Mouse (Mus musculus) intestine, embryonic 14.5 days (tissue): ENCODE measurements around the gene Elavl4. TPM values are rescaled to one million over a fixed set of nuclear protein-coding genes. Genes with fewer than 3 reads are reported as not detected.
A peak's percentile ranks its signal among the peaks of the same experiment; 100 is the strongest.

Source experiments
- ATAC-seq: fragments of 200-750 bp; cut with Nextera tagmentation; replicated peaks from 2 replicates; pipeline ENCODE4 v1.8.0; 2017; ENCODE audit warnings: low read depth, moderate number of reproducible peaks, moderate TSS enrichment, moderate library complexity; ENCODE audit not compliant: low FRiP score, low TSS enrichment
- DNase-seq: peaks from one replicate; pipeline ENCODE4 v3.0.0-alpha.2; 2018; ENCODE audit warnings: low spot score
- H3K27ac ChIP-seq: fragments of 300-500 bp; sonication (generic); 2 replicates; pipeline ENCODE4 v1.5.1; 2014; ENCODE audit warnings: low read depth, mild to moderate bottlenecking, control low read depth
- H3K27me3 ChIP-seq: fragments of 300-500 bp; sonication (generic); replicated peaks from 2 replicates; pipeline ENCODE4 v1.6.1; 2014; ENCODE audit warnings: low read length, control low read depth; ENCODE audit not compliant: control insufficient read depth, insufficient read depth
- H3K36me3 ChIP-seq: fragments of 300-500 bp; sonication (generic); 2 replicates; pipeline ENCODE4 v1.6.1; 2014; ENCODE audit warnings: low read length, control low read depth; ENCODE audit not compliant: control insufficient read depth, insufficient read depth
- H3K4me1 ChIP-seq: fragments of 300-500 bp; sonication (generic); replicated peaks from 2 replicates; pipeline ENCODE4 v1.6.1; 2014; ENCODE audit warnings: low read length, control low read depth, mixed read lengths; ENCODE audit not compliant: control insufficient read depth, insufficient read depth
- H3K4me2 ChIP-seq: fragments of 300-500 bp; sonication (generic); 2 replicates; pipeline ENCODE4 v1.6.1; 2014; ENCODE audit warnings: low read length
- H3K4me3 ChIP-seq: fragments of 300-500 bp; sonication (generic); 2 replicates; pipeline ENCODE4 v1.5.1; 2014; ENCODE audit warnings: low read depth, low read length, control low read depth, mixed read lengths
- H3K9ac ChIP-seq: fragments of 300-500 bp; sonication (generic); 2 replicates; pipeline ENCODE4 v1.6.1; 2014; ENCODE audit warnings: mild to moderate bottlenecking, low read length
- H3K9me3 ChIP-seq: fragments of 300-500 bp; sonication (generic); 2 replicates; pipeline ENCODE4 v1.6.1; 2016; ENCODE audit warnings: low read length, control low read depth; ENCODE audit not compliant: control insufficient read depth
- WGBS: fragments of 180-500 bp; shearing (Covaris S2); extraction: QIAGEN DNeasy Blood & Tissue Kit; methylation state at CpG from one replicate; pipeline ENCODE4 v1.1.7; 2014; 5-methylcytosine and 5-hydroxymethylcytosine counted together
- polyA plus RNA-seq: library from polyadenylated mRNA; unstranded; fragments of >200 nt; fragmentation: Nextera tagmentation; extraction: Ambion mirVana; gene quantifications from 2 replicates; pipeline ENCODE4 v1.2.1, GENCODE M21; 2014

Gene Elavl4
- polyA plus RNA-seq, 1 experiment from 2014 or later = 66.1 TPM

DNA sequence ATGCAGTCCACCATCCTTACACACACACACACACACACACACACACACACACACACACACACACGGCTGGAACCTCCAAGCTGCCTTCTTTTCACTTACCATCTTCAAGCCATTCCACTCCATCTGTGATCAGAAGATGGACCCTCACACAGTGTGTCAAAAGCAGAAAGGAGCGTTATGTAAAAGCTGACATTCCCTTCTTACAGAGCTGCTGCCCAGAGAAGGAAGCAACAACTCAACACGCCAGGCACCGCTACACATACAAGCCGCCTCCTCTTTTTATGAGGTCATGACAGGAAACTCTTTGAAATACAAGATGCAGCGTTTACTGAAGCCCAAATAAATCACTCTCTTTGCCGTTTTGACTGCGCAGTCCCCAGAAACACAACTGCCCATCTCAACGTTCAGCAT, 65.3 kb downstream of the Elavl4 start:
- DNase-seq (no peak), ATAC-seq (peak; percentile 63; the same call in 1 of the 2 replicates)
- Histone ChIP-seq H3K9me3 (no peaks in the 10 kb centered on the region), H3K36me3 (no peaks in the 10 kb centered on the region), H3K27ac (0 out of 2 replicates have a peak overlapping the region, but pooled peaks have one; percentile 33), H3K27me3 (no peaks in the 10 kb centered on the region), H3K4me1 (no peaks in the 10 kb centered on the region; the same call in 1 of the 2 replicates), H3K4me2 (peak overlapping the region; percentile 42), H3K4me3 (peak overlapping the region; percentile 18; the same call in 1 of the 2 replicates), H3K9ac (peak overlapping the region; percentile 16; the same call in 1 of the 2 replicates)
- 5% methylated on average over 9 of the region's 9 CpGs for WGBS

DNA sequence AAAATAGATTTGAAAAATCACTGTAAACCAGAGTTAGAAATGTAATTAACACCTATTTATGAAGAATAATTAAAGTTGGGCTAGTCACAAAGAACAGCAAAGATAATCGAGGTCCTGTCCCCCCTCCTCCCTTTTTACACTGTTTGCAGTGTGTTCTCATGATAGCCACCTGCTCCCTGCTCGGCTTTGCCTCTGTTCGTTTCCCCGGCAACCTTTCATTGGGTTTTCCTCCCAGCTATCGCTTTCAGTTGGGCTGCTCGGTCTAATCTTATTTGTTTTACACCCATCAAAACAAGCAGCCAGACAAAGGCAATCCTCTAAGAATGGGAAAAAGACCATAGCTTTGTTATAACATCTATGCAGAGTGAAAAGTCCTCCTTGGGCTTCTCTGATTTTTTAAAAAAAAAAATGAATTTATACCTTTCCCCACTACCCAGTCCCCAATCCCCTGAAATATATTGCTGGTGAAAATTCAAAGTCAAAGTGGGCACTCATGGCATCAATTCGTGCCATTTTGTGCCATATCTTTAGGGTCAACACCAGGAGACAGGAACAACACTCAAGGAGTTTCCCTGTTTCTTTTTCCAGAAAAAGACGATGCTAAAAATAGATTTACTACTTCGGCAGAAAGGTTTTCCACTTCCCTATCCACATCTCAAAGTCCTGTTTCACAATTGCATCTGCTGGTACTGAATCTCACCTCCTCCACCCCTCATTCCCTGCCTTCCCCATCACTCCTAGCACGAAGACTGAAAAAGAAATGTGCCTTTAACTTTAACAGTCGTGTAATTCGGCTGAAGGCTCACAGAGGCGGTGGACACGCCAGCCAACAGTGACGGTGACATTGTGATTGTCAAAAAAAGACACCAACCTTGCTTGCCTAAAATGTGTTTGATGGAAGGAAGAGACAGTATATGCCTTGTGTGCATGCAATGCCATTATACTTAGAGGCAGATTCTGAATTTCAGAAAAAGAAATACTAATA, 66.1 kb downstream of the Elavl4 start:
- Histone ChIP-seq H3K9ac (peak overlapping the region; percentile 27), H3K9me3 (no peaks in the 10 kb centered on the region), H3K4me2 (peak overlapping the region; percentile 42), H3K27me3 (no peaks in the 10 kb centered on the region), H3K36me3 (no peaks in the 10 kb centered on the region), H3K4me3 (peak overlapping the region; percentile 18), H3K27ac (peak overlapping the region; percentile 29; the same call in 1 of the 2 replicates), H3K4me1 (no peaks in the 10 kb centered on the region; the same call in 1 of the 2 replicates)
- no peak for DNase-seq
- peak; percentile 26; the same call in 1 of the 2 replicates for ATAC-seq
- WGBS = 18% methylated on average over 15 of the region's 15 CpGs

DNA sequence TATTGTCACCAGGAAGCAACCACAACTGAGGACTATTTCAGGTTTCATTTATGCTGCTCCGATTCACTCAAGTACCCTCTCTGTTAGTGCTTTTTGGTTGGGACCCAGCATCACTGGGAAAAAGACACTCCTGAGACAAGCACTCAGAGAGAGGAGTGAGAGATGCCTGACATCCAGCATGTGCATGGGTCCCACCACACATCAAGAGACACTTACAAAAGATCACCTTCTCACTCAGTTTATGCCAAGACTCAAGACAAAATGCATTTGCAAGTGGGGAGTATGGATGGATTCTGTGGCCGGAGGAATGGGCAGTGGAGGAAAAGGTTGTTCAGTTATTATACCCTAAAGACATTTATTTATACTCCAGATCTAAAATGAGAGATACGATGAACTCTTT, 67.3 kb downstream of the Elavl4 start:
- ATAC-seq = no peak
- no peak overlapping the region for H3K4me2 ChIP-seq

DNA sequence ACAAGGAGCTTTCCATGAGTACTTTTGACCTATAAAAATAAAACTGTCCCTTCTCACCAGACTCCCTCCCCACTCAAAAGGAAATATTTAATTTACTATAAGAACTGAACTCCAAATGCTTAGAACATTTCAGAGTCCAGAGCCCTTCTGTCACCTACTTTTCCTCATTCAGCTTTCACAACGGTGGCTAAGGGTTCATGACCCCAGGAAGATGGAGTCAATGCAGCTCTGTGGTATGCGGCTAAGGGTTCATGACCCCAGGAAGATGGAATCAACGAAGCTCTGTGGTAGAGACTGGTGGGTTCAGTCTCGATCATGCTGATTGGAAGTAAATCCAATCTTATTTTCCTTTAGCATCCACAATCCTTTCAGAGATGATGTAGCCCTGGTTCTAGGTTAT, 81.7 kb downstream of the Elavl4 start:
- Histone ChIP-seq H3K4me2 (no peak overlapping the region), H3K4me3 (no peak overlapping the region), H3K9ac (no peak overlapping the region), H3K27ac (no peak overlapping the region), H3K4me1 (no peaks in the 10 kb centered on the region), H3K9me3 (no peaks in the 10 kb centered on the region), H3K36me3 (no peaks in the 10 kb centered on the region), H3K27me3 (no peaks in the 10 kb centered on the region)
- ATAC-seq (no peak), DNase-seq (no peak)
- WGBS = 16% methylated on average over 4 of the region's 4 CpGs

More for the DNA sequence above, 67.3 kb downstream of the Elavl4 start:
- Histone ChIP-seq H3K36me3 (no peaks in the 10 kb centered on the region), H3K9ac (no peak overlapping the region), H3K27me3 (no peaks in the 10 kb centered on the region), H3K4me3 (no peak overlapping the region), H3K9me3 (no peaks in the 10 kb centered on the region), H3K4me1 (no peaks in the 10 kb centered on the region; the same call in 1 of the 2 replicates), H3K27ac (no peak overlapping the region)
- WGBS = 79% methylated on average over 3 of the region's 3 CpGs
- no peak for DNase-seq

DNA sequence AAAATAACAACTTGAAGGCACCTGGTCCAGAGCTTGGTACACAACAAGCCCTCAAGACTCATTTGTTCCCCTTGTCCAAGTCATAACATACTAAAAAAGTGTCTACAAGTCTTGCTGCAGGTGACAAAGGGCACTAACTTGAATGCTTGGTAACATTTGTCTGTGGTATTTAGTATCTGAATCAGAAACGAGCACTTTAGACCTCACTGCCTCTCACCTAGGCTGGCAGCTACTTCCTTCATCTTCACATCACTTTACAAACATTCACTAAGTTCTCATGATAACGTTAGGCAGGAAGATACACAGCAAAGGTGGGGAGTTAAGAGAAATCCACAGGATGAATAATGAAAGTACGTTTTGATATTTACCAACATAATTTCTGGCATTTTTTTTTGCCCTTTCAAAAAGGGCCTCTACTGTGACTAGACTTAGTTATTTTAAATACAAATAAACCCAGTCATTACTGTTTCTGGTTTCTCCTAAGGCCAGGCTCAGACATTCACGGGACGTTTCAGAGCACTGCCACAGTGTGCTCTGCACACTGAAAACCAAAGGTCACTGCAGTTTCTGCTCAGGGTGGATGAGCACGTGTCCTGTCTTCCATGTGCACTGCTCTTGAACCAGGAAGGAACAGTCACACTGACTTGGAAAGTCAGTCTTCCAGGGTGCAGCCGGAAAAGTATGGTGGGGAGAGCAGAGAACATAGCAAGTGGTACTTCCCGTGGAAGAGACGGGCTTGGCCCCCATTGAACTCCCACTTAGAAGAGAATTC, 84.7 kb downstream of the Elavl4 start:
- no peak for ATAC-seq
- H3K4me1 ChIP-seq = no peaks in the 10 kb centered on the region
- DNase-seq = no peak
- no peak overlapping the region for H3K27ac ChIP-seq
- H3K9me3 ChIP-seq = no peaks in the 10 kb centered on the region
- no peak overlapping the region for H3K9ac ChIP-seq
- 57% methylated on average over 9 of the region's 9 CpGs for WGBS
- H3K4me2 ChIP-seq = no peak overlapping the region
- no peaks in the 10 kb centered on the region for H3K27me3 ChIP-seq
- H3K4me3 ChIP-seq = no peak overlapping the region
- no peaks in the 10 kb centered on the region for H3K36me3 ChIP-seq

DNA sequence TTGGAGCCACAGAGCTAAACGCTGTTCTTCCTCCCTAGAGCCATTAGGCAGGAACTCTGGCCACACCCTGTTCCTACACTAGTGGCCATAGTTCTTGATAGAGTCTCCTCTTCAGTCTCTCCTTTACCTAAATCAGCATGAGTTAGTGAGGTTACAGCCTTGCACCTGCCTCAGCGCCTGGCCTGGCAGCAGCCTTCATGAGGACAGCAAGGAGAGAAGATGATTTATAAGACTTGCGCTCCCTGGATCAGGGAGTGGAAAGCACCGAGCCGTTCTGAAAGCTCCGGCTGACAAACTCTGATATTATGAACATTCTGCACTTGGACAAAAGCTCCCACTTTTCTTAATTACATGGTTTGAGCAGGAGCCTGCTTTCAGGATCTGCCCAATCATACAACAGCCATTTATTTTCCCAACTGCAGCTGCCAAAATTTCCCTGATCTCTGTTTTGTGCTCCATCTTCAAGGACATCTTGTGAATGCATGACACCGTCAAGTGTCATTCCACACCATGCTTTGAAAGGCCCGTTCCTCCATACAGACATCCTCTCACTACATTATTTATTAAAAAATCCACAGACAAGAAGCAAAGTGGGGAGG, 87.3 kb downstream of the Elavl4 start:
- H3K9me3 ChIP-seq = no peaks in the 10 kb centered on the region
- H3K4me1 ChIP-seq = no peaks in the 10 kb centered on the region
- ATAC-seq (no peak), DNase-seq (no peak)
- no peak overlapping the region for H3K9ac ChIP-seq
- WGBS = 50% methylated on average over 8 of the region's 8 CpGs
- H3K4me2 ChIP-seq = no peak overlapping the region
- no peak overlapping the region for H3K4me3 ChIP-seq
- no peaks in the 10 kb centered on the region for H3K27me3 ChIP-seq
- no peak overlapping the region for H3K27ac ChIP-seq
- H3K36me3 ChIP-seq = no peaks in the 10 kb centered on the region

DNA sequence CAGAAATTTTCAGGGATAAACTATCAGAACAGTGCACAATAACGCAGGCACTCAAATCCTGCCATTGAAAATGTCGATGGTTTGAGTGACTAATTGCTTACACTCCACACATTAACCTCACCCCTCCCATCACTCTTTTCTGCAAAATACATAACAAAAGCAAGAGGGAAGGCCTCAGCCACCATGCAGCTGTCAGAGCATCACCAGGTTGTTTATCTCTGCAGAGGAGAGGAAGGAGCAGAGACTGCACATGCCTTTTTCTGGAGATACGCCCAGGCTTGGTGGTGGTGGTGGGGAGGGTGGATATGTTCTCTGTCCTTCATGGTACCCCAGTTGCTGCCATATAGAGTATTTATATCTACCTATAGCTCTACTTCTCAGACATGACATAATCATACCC, 94.3 kb downstream of the Elavl4 start:
- Histone ChIP-seq H3K4me3 (no peak overlapping the region), H3K36me3 (no peaks in the 10 kb centered on the region), H3K9ac (no peak overlapping the region), H3K27me3 (no peaks in the 10 kb centered on the region), H3K9me3 (no peaks in the 10 kb centered on the region), H3K4me2 (no peak overlapping the region), H3K27ac (no peak overlapping the region), H3K4me1 (no peaks in the 10 kb centered on the region)
- ATAC-seq (no peak), DNase-seq (no peak)
- 51% methylated on average over 3 of the region's 3 CpGs for WGBS

DNA sequence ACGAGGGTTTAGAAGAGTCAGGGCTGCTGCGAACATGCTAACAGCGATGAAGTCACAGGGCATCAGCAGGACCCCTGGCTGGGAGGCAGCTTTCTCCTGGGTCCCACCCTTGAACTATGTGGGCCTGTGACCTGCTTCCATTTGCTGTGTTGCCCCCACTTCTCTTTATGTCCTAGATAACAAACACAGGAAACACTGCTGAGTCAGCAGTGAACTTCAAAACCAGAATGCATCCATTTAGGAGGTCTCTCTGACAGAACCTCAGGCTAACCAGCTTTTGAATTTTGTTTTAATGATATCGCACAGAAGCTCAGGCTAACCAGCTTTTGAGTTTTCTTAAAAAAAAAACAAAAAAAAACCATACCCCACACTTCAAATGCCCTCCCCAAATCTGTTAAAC, 96.1 kb downstream of the Elavl4 start:
- Histone ChIP-seq H3K36me3 (no peaks in the 10 kb centered on the region), H3K27me3 (no peaks in the 10 kb centered on the region), H3K27ac (no peak overlapping the region), H3K4me3 (no peak overlapping the region), H3K4me2 (no peak overlapping the region), H3K4me1 (no peaks in the 10 kb centered on the region), H3K9me3 (no peaks in the 10 kb centered on the region), H3K9ac (no peak overlapping the region)
- 89% methylated on average over 4 of the region's 4 CpGs for WGBS
- DNase-seq = no peak
- ATAC-seq = no peak
